Mouse (Mus musculus) heart, embryonic 14.5 days (tissue): ENCODE results near the gene Olfr800. TPM values are rescaled to one million over a fixed set of nuclear protein-coding genes. Genes with fewer than 3 reads are reported as not detected.

Source experiments
- ATAC-seq: fragments of 200-750 bp; cut with Nextera tagmentation; 2 replicates; pipeline ENCODE4 v1.8.0; 2017; ENCODE audit warnings: low read depth, moderate TSS enrichment; ENCODE audit not compliant: insufficient number of reproducible peaks, insufficient read depth, low FRiP score
- H3K27ac ChIP-seq, 2 experiments: fragments of 200-500 bp in 1 of 2; fragments of 300-500 bp in 1 of 2; sonication (generic) in 1 of 2; replicated peaks in 1 of 2; 2 replicates each; pipeline ENCODE4 v1.5.1; 2012 to 2014; ENCODE audit warnings: low read depth in 2 of 2, low read length in 2 of 2, control low read depth in 1 of 2, mild to moderate bottlenecking in 1 of 2, mixed read lengths in 1 of 2; ENCODE audit not compliant: control insufficient read depth in 1 of 2, insufficient read depth in 1 of 2
- H3K27me3 ChIP-seq: fragments of 300-500 bp; sonication (generic); 2 replicates; pipeline ENCODE4 v1.6.1; 2014; ENCODE audit warnings: mild to moderate bottlenecking, low read length, control low read depth; ENCODE audit not compliant: control insufficient read depth, insufficient read depth
- H3K36me3 ChIP-seq: fragments of 300-500 bp; sonication (generic); 2 replicates; pipeline ENCODE4 v1.6.1; 2014; ENCODE audit warnings: mild to moderate bottlenecking, control low read depth, low read length, mixed read lengths; ENCODE audit not compliant: control insufficient read depth, insufficient read depth
- H3K4me1 ChIP-seq, 2 experiments: fragments of 200-500 bp in 1 of 2; fragments of 300-500 bp in 1 of 2; sonication (generic) in 1 of 2; 2 replicates each; pipeline ENCODE4 v1.6.1; 2012 to 2014; ENCODE audit warnings: low read length in 2 of 2, control low read depth in 1 of 2, mixed read lengths in 1 of 2; ENCODE audit not compliant: control insufficient read depth in 2 of 2, insufficient read depth in 2 of 2
- H3K4me2 ChIP-seq: fragments of 300-500 bp; sonication (generic); 2 replicates; pipeline ENCODE4 v1.6.1; 2014; ENCODE audit warnings: mild to moderate bottlenecking, low read length
- H3K4me3 ChIP-seq, 2 experiments: fragments of 200-500 bp in 1 of 2; fragments of 300-500 bp in 1 of 2; sonication (generic) in 1 of 2; 2 replicates each; pipeline ENCODE4 v1.5.1; 2012 to 2014; ENCODE audit warnings: low read length in 2 of 2, mild to moderate bottlenecking in 2 of 2, control low read depth in 1 of 2, low read depth in 1 of 2, moderate library complexity in 1 of 2; ENCODE audit not compliant: control insufficient read depth in 1 of 2, insufficient read depth in 1 of 2
- H3K9ac ChIP-seq: fragments of 300-500 bp; sonication (generic); 2 replicates; pipeline ENCODE4 v1.6.1; 2014; ENCODE audit warnings: mild to moderate bottlenecking, low read length
- H3K9me3 ChIP-seq: fragments of 300-500 bp; sonication (generic); 2 replicates; pipeline ENCODE4 v1.6.1; 2016; ENCODE audit warnings: low read length, control low read depth; ENCODE audit not compliant: control insufficient read depth
- WGBS: fragments of 180-500 bp; shearing (Covaris S2); extraction: QIAGEN DNeasy Blood & Tissue Kit; methylation state at CpG from one replicate; pipeline ENCODE4 v1.1.7; 2014; 5-methylcytosine and 5-hydroxymethylcytosine counted together
- polyA plus RNA-seq: library from polyadenylated mRNA; unstranded; fragments of >200 nt; fragmentation: Nextera tagmentation; extraction: Ambion mirVana; gene quantifications from 2 replicates; pipeline ENCODE4 v1.2.1, GENCODE M21; 2014

Olfr800 gene
- polyA plus RNA-seq, 1 experiment from 2014 or later = not detected

DNA sequence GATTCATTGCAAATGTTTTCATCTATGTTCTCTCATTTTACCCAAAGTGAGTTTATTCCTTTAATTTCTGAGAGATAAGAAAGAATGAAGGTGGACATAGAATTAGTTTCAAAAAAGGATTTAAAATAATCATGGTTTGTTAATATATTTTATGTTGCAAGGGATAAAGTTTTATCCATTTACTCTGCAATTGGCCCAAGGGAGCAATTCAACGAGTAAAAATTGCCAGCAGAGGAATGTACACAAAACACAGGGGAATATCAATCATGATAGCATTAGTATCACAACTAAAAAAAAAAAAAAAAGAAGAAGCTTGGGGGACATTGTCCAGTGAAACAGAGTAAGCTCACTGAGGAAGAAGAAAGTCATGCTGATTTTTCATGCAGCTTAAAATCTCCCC, 30.6 kb downstream of the Olfr800 start, which contains the start of gene Olfr802:
Gene Olfr802 (minus strand): TSS at position 101 of the 400 bp plus-strand sequence.
- no peak for ATAC-seq
- Histone ChIP-seq H3K4me1 (no peaks in the 10 kb centered on the region), H3K27ac (no peak within 1 kb of the TSS), H3K36me3 (no peaks in the 10 kb centered on the region), H3K9ac (no peak within 1 kb of the TSS), H3K4me2 (no peak within 1 kb of the TSS), H3K4me3 (no peak within 1 kb of the TSS), H3K9me3 (no peaks in the 10 kb centered on the region), H3K27me3 (no peaks in the 10 kb centered on the region)
- WGBS = 55% methylated on average over 1 of the region's 1 CpGs

DNA sequence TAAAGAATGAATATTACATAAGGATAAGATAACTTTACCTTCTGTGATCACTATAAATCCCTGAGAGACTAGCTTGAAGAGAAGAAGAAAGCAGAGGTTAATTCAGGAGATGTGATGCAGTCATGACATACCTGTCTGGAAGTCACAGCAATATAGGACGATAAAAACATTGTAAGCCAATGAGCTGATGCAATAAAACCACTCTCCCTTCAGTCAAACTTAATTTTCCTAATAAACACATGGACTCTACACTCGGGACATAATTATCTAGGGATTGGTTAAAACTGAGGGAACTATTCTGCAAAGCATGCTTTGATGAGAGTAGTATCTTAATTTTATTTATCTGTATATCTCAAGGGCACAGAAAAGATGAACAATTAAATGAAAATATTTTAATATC, 36.7 kb downstream of the Olfr800 start, which contains the start of gene Olfr803:
Gene Olfr803 (minus strand): TSS at position 101 of the 400 bp plus-strand sequence.
- Histone ChIP-seq H3K27me3 (no peaks in the 10 kb centered on the region), H3K4me2 (no peak within 1 kb of the TSS), H3K36me3 (no peaks in the 10 kb centered on the region), H3K4me1 (no peaks in the 10 kb centered on the region), H3K27ac (no peak within 1 kb of the TSS), H3K9ac (no peak within 1 kb of the TSS), H3K9me3 (no peaks in the 10 kb centered on the region), H3K4me3 (no peak within 1 kb of the TSS)
- WGBS = 73% methylated on average over 2 of the region's 2 CpGs
- ATAC-seq = no peak

DNA sequence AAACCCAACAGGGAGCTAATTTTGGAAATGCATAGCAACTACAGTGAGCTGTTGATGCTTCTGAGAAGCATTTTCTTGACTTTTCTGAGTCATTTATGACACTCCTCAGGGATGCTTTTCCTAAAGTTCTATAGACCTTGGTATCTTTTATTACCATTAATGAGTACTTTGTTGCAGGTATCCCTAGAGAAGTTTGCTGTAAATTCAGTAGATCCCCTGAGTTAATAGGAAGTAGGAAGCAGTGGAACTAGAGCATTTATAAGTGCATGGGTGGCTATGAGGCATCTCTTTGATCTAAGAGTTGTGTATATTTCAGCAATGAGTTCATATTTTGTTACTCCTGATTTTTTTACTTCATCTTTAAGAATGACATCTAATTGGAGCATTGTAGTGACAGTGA, 45.4 kb downstream of the Olfr800 start, which contains the start of gene Olfr804:
Gene Olfr804 (plus strand): TSS at position 301 of the 400 bp plus-strand sequence.
- ATAC-seq = no peak
- Histone ChIP-seq H3K36me3 (no peaks in the 10 kb centered on the region), H3K4me2 (no peak within 1 kb of the TSS), H3K4me3 (no peak within 1 kb of the TSS), H3K27ac (no peak within 1 kb of the TSS), H3K9me3 (no peaks in the 10 kb centered on the region), H3K9ac (no peak within 1 kb of the TSS), H3K4me1 (no peaks in the 10 kb centered on the region), H3K27me3 (no peaks in the 10 kb centered on the region)

Other genes with a start within 250 kb of the Olfr800 start
- not detected in 2 replicates for gene Olfr786, start 230.4 kb upstream of the Olfr800 start, polyA plus RNA-seq
- gene Olfr787, start 195.8 kb upstream of the Olfr800 start, polyA plus RNA-seq = not detected in 2 replicates
- gene Olfr788, start 186.7 kb upstream of the Olfr800 start, polyA plus RNA-seq = not detected in 2 replicates
- gene Olfr789, start 172.9 kb upstream of the Olfr800 start, polyA plus RNA-seq = not detected in 2 replicates
- not detected in 2 replicates for gene Olfr790, start 159.2 kb upstream of the Olfr800 start, polyA plus RNA-seq
- not detected in 2 replicates for gene Olfr791, start 135.9 kb upstream of the Olfr800 start, polyA plus RNA-seq
- not detected in 2 replicates for gene Olfr792, start 118.5 kb upstream of the Olfr800 start, polyA plus RNA-seq
- gene Olfr794, start 90.0 kb upstream of the Olfr800 start, polyA plus RNA-seq = not detected in 2 replicates
- gene Olfr796, start 45.1 kb upstream of the Olfr800 start, polyA plus RNA-seq = not detected in 2 replicates
- gene Olfr798, start 29.8 kb upstream of the Olfr800 start, polyA plus RNA-seq = not detected in 2 replicates
- not detected in 2 replicates for gene Olfr799, start 20.2 kb upstream of the Olfr800 start, polyA plus RNA-seq
- not detected in 2 replicates for gene Olfr801, start 16.2 kb downstream of the Olfr800 start, polyA plus RNA-seq
- gene Olfr802, start 30.5 kb downstream of the Olfr800 start, polyA plus RNA-seq = not detected in 2 replicates
- not detected in 2 replicates for gene Olfr803, start 36.6 kb downstream of the Olfr800 start, polyA plus RNA-seq
- gene Olfr804, start 45.5 kb downstream of the Olfr800 start, polyA plus RNA-seq = not detected in 2 replicates
- not detected in 2 replicates for gene Olfr805, start 71.7 kb downstream of the Olfr800 start, polyA plus RNA-seq
- gene Olfr806, start 84.2 kb downstream of the Olfr800 start, polyA plus RNA-seq = not detected in 2 replicates
- gene Olfr807, start 100.1 kb downstream of the Olfr800 start, polyA plus RNA-seq = not detected in 2 replicates
- not detected in 2 replicates for gene Olfr808, start 107.8 kb downstream of the Olfr800 start, polyA plus RNA-seq
- gene Olfr809, start 116.9 kb downstream of the Olfr800 start, polyA plus RNA-seq = not detected in 2 replicates
- not detected in 2 replicates for gene Olfr810, start 137.2 kb downstream of the Olfr800 start, polyA plus RNA-seq
- gene Olfr811, start 146.7 kb downstream of the Olfr800 start, polyA plus RNA-seq = not detected in 2 replicates
- gene Olfr812, start 188.4 kb downstream of the Olfr800 start, polyA plus RNA-seq = not detected in 2 replicates
- not detected in 2 replicates for gene Olfr813, start 197.7 kb downstream of the Olfr800 start, polyA plus RNA-seq
- gene Olfr814, start 222.2 kb downstream of the Olfr800 start, polyA plus RNA-seq = not detected in 2 replicates
- gene Olfr815, start 248.2 kb downstream of the Olfr800 start, polyA plus RNA-seq = not detected in 2 replicates